Mouse (Mus musculus): Measurements from ENCODE around the gene Rbm47.

The Rbm47 gene

GRCm38 (mm10) chr5:66128948-66129347 is 44.0 kb downstream of the Rbm47 start:
- DNase-seq (ENCODE audit: low spot score in 2 of 2): no peak

- no peak for DNase-seq (ENCODE audit: low spot score in 2 of 2)
Observed at GRCm38 (mm10) chr5:66125418-66125817, 47.5 kb downstream of the Rbm47 start.

- DNase-seq (ENCODE audit: low spot score in 2 of 2): no peak
Observed at GRCm38 (mm10) chr5:66124931-66125330, 48.0 kb downstream of the Rbm47 start.

GRCm38 (mm10) chr5:66124089-66124400 is 48.9 kb downstream of the Rbm47 start:
- no peak for DNase-seq (ENCODE audit: low spot score in 2 of 2)

- no peak for DNase-seq (ENCODE audit: low spot score in 2 of 2)
Observed at GRCm38 (mm10) chr5:66123295-66124088, 49.4 kb downstream of the Rbm47 start.

GRCm38 (mm10) chr5:66121255-66121654 is 51.7 kb downstream of the Rbm47 start:
- DNase-seq (ENCODE audit: low spot score in 2 of 2): no peak

GRCm38 (mm10) chr5:66114751-66115150 is 58.2 kb downstream of the Rbm47 start:
- DNase-seq (ENCODE audit: low spot score in 2 of 2): peak in 1 of 2 experiments; percentile 48

GRCm38 (mm10) chr5:66114208-66114607 is 58.7 kb downstream of the Rbm47 start:
- no peak for DNase-seq (ENCODE audit: low spot score in 2 of 2)

- peak; percentile 40 to 55 for DNase-seq (ENCODE audit: low spot score in 2 of 2)
Observed at GRCm38 (mm10) chr5:66112059-66112458, 60.9 kb downstream of the Rbm47 start.

GRCm38 (mm10) chr5:66106372-66106771 is 66.5 kb downstream of the Rbm47 start:
- no peak for DNase-seq (ENCODE audit: low spot score in 2 of 2)

- DNase-seq (ENCODE audit: low spot score in 2 of 2): no peak
Observed at GRCm38 (mm10) chr5:66105946-66106345, 67.0 kb downstream of the Rbm47 start.

GRCm38 (mm10) chr5:66105366-66105765 is 67.6 kb downstream of the Rbm47 start:
- DNase-seq (ENCODE audit: low spot score in 2 of 2): no peak

- DNase-seq (ENCODE audit: low spot score in 2 of 2): no peak
Observed at GRCm38 (mm10) chr5:66103386-66103785, 69.5 kb downstream of the Rbm47 start.

- DNase-seq (ENCODE audit: low spot score in 2 of 2): no peak
Observed at GRCm38 (mm10) chr5:66102821-66103220, 70.1 kb downstream of the Rbm47 start.

- DNase-seq (ENCODE audit: low spot score in 2 of 2): no peak
Observed at GRCm38 (mm10) chr5:66101577-66101976, 71.3 kb downstream of the Rbm47 start.

- DNase-seq (ENCODE audit: low spot score in 2 of 2): no peak
Observed at GRCm38 (mm10) chr5:66100322-66100721, 72.6 kb downstream of the Rbm47 start.

GRCm38 (mm10) chr5:66098094-66098871 is 74.6 kb downstream of the Rbm47 start:
- DNase-seq (ENCODE audit: low spot score in 2 of 2): no peak

- DNase-seq (ENCODE audit: low spot score in 2 of 2): no peak
Observed at GRCm38 (mm10) chr5:66096081-66096480, 76.8 kb downstream of the Rbm47 start.

- no peak for DNase-seq (ENCODE audit: low spot score in 2 of 2)
Observed at GRCm38 (mm10) chr5:66095166-66095565, 77.8 kb downstream of the Rbm47 start.

GRCm38 (mm10) chr5:66090037-66090436 is 82.9 kb downstream of the Rbm47 start:
- DNase-seq (ENCODE audit: low spot score in 2 of 2): peak in 1 of 2 experiments; percentile 49

GRCm38 (mm10) chr5:66089600-66089999 is 83.3 kb downstream of the Rbm47 start:
- DNase-seq (ENCODE audit: low spot score in 2 of 2): no peak

GRCm38 (mm10) chr5:66088902-66089295 is 84.0 kb downstream of the Rbm47 start:
- DNase-seq (ENCODE audit: low spot score in 2 of 2): no peak

- no peak for DNase-seq (ENCODE audit: low spot score in 2 of 2)
Observed at GRCm38 (mm10) chr5:66088247-66088901, 84.5 kb downstream of the Rbm47 start.
